Mouse (Mus musculus) megakaryocyte, embryonic 14.5 days (primary cell): Measurements from ENCODE around the gene Zfand3. TPM values are rescaled to one million over a fixed set of nuclear protein-coding genes. Genes with fewer than 3 reads are reported as not detected.

Experiments
- H3K27me3 ChIP-seq: replicated peaks from 2 replicates; pipeline ENCODE3; 2012; ENCODE audit warnings: inconsistent platforms
- H3K36me3 ChIP-seq: replicated peaks from 2 replicates; pipeline ENCODE3; 2012; ENCODE audit warnings: low read length, inconsistent platforms, mixed read lengths
- H3K4me1 ChIP-seq: 2 replicates; pipeline ENCODE4 v1.6.1; 2012; ENCODE audit warnings: inconsistent platforms
- H3K4me3 ChIP-seq: replicated peaks from 2 replicates; pipeline ENCODE3; 2012; ENCODE audit warnings: moderate library complexity, mild to moderate bottlenecking, inconsistent platforms
- H3K9me3 ChIP-seq: 2 replicates; pipeline ENCODE4 v1.6.1; 2012; ENCODE audit warnings: inconsistent platforms
- FLI1 ChIP-seq: IDR thresholded peaks from 2 replicates; pipeline ENCODE4 v1.6.1; 2012; ENCODE audit warnings: low read length, inconsistent platforms, mixed read lengths
- GATA1 ChIP-seq: IDR thresholded peaks from 3 replicates; pipeline ENCODE4 v1.6.1; 2012; ENCODE audit warnings: mixed read lengths, low read length, inconsistent platforms, borderline replicate concordance
- polyA plus RNA-seq: library from polyadenylated mRNA; stranded (reverse); fragments of >175 nt; gene quantifications from 2 replicates; pipeline ENCODE4 v1.2.3, GENCODE M21; 2012; ENCODE audit warnings: low replicate concordance; ENCODE audit not compliant: insufficient read depth

Gene Zfand3
- polyA plus RNA-seq, 1 experiment = 157 TPM

GRCm38 (mm10) chr17:30194629-30195445, 190.3 kb downstream of the Zfand3 start:
- peaks cover 77% of the 10 kb centered on the region for H3K4me1 ChIP-seq
- TF ChIP-seq GATA1 (no peak), FLI1 (no peak)
- no peaks in the 10 kb centered on the region for H3K9me3 ChIP-seq
- H3K4me3 ChIP-seq = no peak overlapping the region
- no peaks in the 10 kb centered on the region for H3K27me3 ChIP-seq
- peaks cover 93% of the 10 kb centered on the region for H3K36me3 ChIP-seq

GRCm38 (mm10) chr17:30195591-30196183, 191.2 kb downstream of the Zfand3 start:
- Histone ChIP-seq H3K4me1 (peaks cover 85% of the 10 kb centered on the region), H3K9me3 (no peaks in the 10 kb centered on the region), H3K36me3 (peaks cover 93% of the 10 kb centered on the region), H3K27me3 (no peaks in the 10 kb centered on the region), H3K4me3 (no peak overlapping the region)
- no peak for TF ChIP-seq GATA1
- no peak for TF ChIP-seq FLI1

- Histone ChIP-seq H3K9me3 (no peaks in the 10 kb centered on the region), H3K27me3 (no peaks in the 10 kb centered on the region), H3K36me3 (peaks cover 95% of the 10 kb centered on the region), H3K4me3 (peak overlapping the region; percentile 72), H3K4me1 (peaks cover 88% of the 10 kb centered on the region)
- no peak for TF ChIP-seq GATA1
- no peak for TF ChIP-seq FLI1
These were observed 192.1 kb downstream of the Zfand3 start for GRCm38 (mm10) chr17:30196401-30197279.

GRCm38 (mm10) chr17:30197280-30198030, 192.9 kb downstream of the Zfand3 start:
- Histone ChIP-seq H3K27me3 (no peaks in the 10 kb centered on the region), H3K4me3 (peak overlapping the region; percentile 72), H3K4me1 (peaks cover 86% of the 10 kb centered on the region), H3K36me3 (peaks cover 94% of the 10 kb centered on the region), H3K9me3 (no peaks in the 10 kb centered on the region)
- TF ChIP-seq GATA1 (no peak), FLI1 (no peak)

- peaks cover 94% of the 10 kb centered on the region for H3K36me3 ChIP-seq
- peaks cover 86% of the 10 kb centered on the region for H3K4me1 ChIP-seq
- TF ChIP-seq GATA1 (no peak), FLI1 (no peak)
- H3K4me3 ChIP-seq = no peak overlapping the region
- no peaks in the 10 kb centered on the region for H3K27me3 ChIP-seq
- H3K9me3 ChIP-seq = no peaks in the 10 kb centered on the region
These were observed 193.9 kb downstream of the Zfand3 start for GRCm38 (mm10) chr17:30198422-30198821.

- peaks cover 90% of the 10 kb centered on the region for H3K4me1 ChIP-seq
- H3K36me3 ChIP-seq = peaks cover 94% of the 10 kb centered on the region
- H3K9me3 ChIP-seq = no peaks in the 10 kb centered on the region
- H3K27me3 ChIP-seq = no peaks in the 10 kb centered on the region
- H3K4me3 ChIP-seq = peak overlapping the region; percentile 14
- TF ChIP-seq GATA1 (no peak), FLI1 (no peak)
These were observed 195.1 kb downstream of the Zfand3 start for GRCm38 (mm10) chr17:30199374-30200247.

- Histone ChIP-seq H3K36me3 (peaks cover 94% of the 10 kb centered on the region), H3K4me1 (peaks cover 91% of the 10 kb centered on the region), H3K9me3 (no peaks in the 10 kb centered on the region), H3K27me3 (no peaks in the 10 kb centered on the region), H3K4me3 (no peak overlapping the region)
- TF ChIP-seq FLI1 = no peak
- TF ChIP-seq GATA1 = no peak
These were observed 195.8 kb downstream of the Zfand3 start for GRCm38 (mm10) chr17:30200283-30200682.

GRCm38 (mm10) chr17:30205062-30205825, 200.7 kb downstream of the Zfand3 start:
- no peak for TF ChIP-seq GATA1
- TF ChIP-seq FLI1 = no peak
- Histone ChIP-seq H3K36me3 (peaks cover 96% of the 10 kb centered on the region), H3K27me3 (no peaks in the 10 kb centered on the region), H3K4me3 (no peak overlapping the region), H3K4me1 (peaks cover 52% of the 10 kb centered on the region), H3K9me3 (no peaks in the 10 kb centered on the region)
